Mouse (Mus musculus): ENCODE data around the gene Gm10570.

Gene Gm10570

DNA sequence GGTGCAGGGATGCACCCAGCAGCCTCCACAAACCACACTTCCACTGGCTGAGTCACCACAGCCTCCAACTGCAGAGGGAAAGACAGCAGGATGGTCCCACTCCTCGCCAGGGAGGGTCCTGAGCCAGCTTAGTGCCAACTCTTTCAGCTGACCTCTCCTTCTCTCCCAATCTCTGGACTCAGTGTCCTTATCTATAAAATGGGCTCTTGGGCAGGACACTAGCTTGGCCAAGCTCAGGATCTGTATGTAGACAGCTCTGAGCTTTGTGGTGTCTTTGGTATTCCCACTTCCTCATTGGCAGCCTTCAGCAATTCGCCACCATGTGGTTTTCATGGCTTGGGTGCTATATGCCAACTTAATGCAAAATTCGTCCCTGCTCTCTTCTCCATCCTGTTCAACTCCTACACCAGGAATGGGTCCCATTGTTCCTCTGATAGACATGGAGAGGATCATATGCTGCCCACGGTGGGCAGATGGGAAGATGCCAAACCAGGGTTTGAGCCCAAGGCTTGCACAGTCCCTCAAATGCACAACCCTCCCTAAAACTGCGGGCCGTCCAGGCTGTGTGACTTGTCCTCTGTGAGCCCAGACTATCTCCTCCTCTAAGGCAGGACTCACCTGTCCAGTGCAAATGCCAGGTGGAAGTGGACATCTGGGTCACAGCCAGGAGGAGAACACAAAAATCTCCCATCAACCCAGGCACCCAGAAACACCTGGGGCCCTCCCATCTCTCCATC, 37.7 kb downstream of the Gm10570 start:
- DNase-seq (ENCODE audit: low spot score) = no peak

DNA sequence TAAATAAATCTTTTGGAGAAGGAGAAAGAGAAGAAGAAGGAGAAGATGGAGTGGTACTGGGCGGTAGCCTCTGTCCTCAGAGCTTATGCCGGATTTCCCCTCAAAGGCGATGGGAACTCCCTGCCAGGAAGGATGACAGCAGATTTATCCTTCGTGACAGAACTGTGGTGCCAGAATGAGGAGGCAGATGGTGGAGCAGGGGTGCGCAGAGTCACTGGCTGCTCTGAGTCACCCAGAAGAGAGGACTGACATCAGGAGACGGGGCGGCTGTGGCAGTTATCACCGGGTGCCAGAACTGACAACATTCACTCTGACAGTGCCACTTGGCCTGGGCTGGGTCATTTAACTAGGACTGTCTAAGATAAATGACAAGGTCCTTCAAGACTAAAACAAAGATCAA, 38.4 kb downstream of the Gm10570 start:
- DNase-seq (ENCODE audit: low spot score) = no peak

DNA sequence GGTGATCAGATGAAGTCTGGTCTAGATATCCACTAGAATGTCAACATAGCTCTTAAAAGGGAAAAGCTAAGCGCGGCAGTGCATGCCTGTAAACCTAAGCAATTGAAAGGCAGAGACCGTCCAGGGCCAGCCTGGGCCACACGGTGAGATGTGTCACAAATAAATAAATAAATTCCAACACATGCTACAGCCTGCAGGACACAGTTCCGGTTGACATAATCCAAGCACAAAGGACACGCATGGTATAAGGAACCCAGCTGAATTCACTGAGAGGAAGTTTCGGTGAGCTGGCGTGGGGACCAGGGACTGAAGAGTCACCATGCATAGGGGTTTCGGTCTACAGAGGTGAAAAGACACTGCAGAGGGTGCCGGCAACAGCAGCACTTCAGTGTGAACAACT, 39.7 kb downstream of the Gm10570 start:
- DNase-seq (ENCODE audit: low spot score) = no peak

DNA sequence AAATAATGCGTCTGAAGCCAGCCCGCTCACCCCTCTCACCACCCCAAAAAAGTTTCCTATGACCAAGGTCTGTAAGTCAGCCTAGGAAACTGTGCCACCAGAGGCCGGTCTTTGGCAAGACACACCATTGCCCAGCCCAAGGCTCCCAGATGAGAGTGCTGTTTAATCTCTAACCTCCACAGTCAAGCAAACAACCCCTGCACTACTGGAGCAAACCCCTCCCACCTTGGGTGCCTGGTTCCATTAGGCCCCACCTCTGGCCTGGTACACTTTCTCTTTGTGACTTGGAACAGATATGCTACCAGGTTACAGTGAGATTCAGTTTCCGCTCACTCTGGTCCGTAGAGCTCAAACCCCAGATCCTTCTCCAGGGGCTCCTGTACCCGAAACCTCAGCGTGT, 41.4 kb downstream of the Gm10570 start:
- DNase-seq (ENCODE audit: low spot score) = no peak

DNA sequence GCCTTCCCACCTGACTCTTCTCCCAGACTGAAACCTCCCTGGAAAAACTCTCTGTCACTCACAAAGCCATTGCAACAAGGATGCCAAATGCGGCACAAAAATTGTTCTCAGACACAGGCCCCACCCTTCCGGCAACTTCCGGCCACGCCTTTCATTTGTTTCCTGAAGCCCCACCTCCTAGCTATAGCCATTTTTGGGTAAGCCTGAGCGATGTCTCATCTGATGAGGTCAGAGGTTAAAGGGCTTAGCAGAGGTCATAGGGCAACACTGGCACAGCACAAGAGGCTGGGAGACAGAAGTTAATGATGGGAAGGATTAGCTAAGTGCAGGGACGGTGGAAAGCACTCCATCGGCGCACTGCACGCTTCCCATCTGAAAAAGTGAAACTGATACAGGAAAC, 41.9 kb downstream of the Gm10570 start:
- no peak for DNase-seq (ENCODE audit: low spot score)

DNA sequence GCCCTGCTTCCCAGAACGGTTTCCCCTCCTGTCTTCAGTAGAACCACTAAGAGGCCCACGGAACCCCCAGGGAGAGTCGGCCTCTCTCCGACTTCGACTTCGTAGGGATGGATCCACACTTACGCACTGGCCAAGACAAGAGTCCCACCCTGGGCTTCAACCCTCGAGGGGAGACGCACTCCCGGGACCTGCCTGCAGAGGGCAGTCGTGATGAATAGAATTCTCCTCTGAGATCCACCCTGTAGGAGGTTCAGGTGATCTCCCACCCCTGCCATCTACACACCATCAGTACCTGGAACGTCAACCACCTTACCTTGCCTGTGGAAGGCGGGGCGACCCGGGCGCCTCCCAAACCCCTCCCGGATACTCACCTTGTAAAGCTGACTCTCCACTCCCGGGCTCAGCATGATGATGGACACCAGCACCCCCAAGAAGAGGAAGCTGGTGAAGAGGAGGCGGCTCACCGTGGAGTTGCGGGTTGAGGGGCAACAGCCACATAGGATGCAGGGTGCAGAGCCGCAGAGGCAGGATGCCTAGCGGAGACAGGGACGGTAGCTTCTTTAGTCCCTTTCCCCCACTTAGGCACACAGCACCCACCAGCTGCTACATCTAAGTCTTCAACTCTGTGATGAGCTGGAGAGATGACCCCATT, 43.6 kb downstream of the Gm10570 start:
- DNase-seq (ENCODE audit: low spot score) = peak; percentile 64

DNA sequence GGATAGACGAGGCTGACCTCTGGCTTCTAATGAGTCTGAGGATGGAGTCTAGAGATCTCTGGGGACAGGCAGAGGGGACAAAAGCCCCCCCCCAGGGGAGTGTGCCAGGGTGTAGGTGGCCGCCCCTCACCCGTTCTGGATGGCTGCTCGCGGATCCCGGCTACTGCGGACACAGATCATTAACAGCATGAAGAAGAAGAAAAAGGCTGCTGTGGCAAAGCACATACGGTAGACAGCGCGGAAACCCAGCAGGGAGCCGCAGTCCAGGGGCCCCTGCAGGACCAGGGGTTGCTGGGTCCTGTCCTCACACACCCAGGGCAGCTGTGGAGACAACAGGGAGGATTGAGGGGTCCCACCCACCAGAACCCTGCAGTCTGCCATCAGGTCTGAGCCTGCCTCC, 44.3 kb downstream of the Gm10570 start:
- DNase-seq (ENCODE audit: low spot score) = no peak

- DNase-seq (ENCODE audit: low spot score) = no peak
These were observed 48.1 kb downstream of the Gm10570 start for GRCm38 (mm10) chr4:130260406-130260805.

Measured in urinary bladder, postnatal 25 days (tissue).